Mouse (Mus musculus) fat pad, adult 2 months (tissue): ENCODE measurements around the gene Synrg.

Experiments
- DNase-seq: peaks from one replicate; pipeline ENCODE4 v3.0.0-alpha.2; 2011; ENCODE audit warnings: low read depth, low spot score; ENCODE audit errors: extremely low read depth

The Synrg gene

GRCm38 (mm10) chr11:84072904-84073651, 108.8 kb downstream of the Synrg start:
- no peak for DNase-seq

DNA sequence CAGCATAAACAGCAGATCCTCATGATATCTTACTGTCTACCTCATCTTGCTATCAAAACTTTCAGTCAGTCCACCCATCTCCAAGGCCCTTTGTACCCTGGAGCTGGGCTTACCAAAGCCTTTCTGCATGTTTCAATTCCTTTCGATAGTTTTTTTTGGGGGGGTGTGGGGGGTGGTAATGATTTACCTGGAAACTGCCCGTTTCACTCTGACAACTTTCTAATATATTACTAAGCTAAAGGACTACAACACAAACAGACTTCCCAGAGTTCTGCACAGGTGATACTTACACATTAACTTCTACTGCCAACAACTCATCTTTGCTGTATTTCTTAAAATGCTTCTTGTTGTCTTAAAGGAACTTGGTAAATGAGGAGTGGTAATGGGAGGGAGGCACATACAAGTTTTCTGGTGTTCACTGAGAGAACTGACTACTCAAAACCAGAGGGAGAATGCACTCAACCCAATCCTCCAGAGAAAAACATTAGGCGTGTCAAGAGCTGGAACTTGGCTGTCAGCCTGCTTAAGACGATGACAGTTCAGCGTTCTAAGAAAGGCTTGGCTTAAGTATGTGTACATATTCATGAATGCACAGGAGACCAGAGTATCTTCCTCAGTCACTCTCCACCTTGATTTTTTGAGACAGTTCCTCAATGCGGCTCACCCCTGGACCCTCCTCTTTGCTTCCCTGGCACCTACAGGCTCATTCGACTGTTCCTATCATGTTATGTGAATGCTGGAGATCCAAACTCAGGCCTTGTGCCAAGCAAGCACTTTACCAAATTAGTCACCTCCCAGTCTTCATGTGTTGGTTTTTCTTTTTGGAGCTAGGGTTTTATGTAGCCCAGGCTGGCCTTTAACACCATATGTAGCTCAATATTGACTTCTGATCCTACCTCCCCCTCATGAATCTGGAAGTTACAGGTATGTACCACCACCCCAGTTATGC, 109.9 kb downstream of the Synrg start:
- DNase-seq, result no peak

GRCm38 (mm10) chr11:84077008-84077407, 112.8 kb downstream of the Synrg start:
- DNase-seq, result no peak

- DNase-seq, result no peak
Measured at GRCm38 (mm10) chr11:84078601-84079000, 114.4 kb downstream of the Synrg start.

DNA sequence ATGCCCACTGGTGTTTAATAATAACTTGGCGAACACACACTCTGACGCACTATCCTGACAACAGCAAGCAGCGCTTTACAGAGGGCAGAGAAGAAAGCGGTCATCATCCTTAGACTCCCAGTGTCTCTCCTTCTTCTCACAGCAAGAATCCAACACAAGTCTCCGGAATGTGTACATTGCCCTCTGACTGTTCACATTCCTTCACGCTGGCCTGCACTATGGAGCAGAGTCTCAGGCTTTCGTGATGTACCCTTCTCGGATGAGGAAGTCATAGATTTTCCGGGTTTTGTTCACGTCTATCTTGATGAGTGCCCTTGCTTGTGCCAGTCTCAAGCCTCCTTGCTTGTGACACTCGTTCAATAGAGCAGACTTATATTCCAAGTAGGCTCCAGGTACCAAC, 115.1 kb downstream of the Synrg start:
- no peak for DNase-seq

DNA sequence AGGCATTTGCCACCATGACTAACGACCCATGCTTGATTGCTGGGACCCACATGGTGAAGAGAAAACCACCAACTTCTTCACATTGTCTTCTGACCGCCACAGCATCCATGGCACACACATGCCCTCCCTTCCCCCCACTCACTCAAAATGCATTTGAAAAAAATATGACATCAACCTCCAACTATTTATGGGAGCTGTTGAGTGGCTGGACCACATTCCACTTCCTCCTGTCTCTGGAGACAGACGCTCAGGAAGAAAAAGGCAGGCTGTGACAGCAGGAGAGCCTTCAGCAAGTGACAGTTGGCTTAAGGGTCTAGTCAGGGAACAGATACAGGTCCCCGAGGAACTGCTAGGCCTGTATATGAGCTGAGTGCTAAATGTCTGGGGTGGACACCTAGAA, 115.7 kb downstream of the Synrg start:
- no peak for DNase-seq

DNA sequence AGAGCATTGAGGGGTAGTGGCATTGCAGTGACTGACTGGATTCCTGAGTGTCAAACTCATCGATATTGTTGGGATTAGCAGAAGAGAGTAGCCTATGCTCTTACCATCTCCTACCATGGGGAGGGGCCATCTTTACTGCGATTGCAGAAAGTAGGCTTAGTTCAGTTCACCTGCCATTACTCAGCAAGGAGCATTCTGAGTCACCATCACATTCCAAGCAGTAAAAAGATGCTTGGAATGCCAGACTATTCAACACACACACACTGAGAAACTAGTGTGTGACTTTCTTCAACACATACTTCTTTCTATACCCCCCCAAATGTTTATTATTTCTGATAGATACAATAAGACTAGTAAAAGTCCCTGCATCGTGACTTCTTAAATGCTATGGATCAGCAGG, 116.1 kb downstream of the Synrg start:
- no peak for DNase-seq

DNA sequence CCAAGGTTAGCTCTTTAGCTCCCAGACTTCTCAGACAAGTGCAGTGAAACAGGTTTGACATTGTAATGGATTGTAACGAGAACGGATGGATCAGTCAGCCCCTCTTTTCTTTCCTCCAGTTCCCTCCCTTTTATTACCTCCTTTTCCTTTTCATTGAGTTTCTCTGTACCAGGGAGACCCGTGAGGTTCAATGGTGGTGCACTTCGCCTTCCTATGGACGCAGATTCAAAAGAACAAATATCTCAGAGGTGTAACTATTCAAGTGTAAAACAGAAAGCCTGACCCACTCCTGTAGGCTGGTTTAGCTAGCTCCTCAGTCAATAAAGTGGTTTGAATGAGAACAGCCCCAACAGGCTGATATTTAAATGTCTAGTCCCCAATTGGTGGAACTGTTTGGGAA, 117.7 kb downstream of the Synrg start:
- no peak for DNase-seq

- DNase-seq, result no peak
Measured at GRCm38 (mm10) chr11:84090572-84090971, 126.3 kb downstream of the Synrg start.
